7 mouse cellular contexts compared by ENCODE assay signal in genomic region chr6:147086594-147087225, GRCm38 (mm10). TPM values are rescaled to one million over a fixed set of nuclear protein-coding genes. Genes with fewer than 3 reads are reported as not detected.
A peak's percentile ranks its signal among the peaks of the same experiment; 100 is the strongest.
DNase-seq lines count a peak whose midpoint lies in the region; ATAC-seq lines count a peak whose summit lies in the region.

Gene Mansc4, minus strand, starts transcription at chr6:147087032.

- H3K9me3 ChIP-seq in embryonic facial prominence, embryonic 11.5 days (replicated peaks; ENCODE audit: control insufficient read depth, low read length): no peaks in the 10 kb centered on the region
- no peaks in the 10 kb centered on the region for H3K9me3 ChIP-seq in midbrain, embryonic 16.5 days (replicated peaks; ENCODE audit: control insufficient read depth, low read length, poor library complexity, severe bottlenecking)

- H3K9ac ChIP-seq in embryonic facial prominence, embryonic 11.5 days (replicated peaks; ENCODE audit: low read length): peak within 1 kb of the TSS; percentile 60
- H3K9ac ChIP-seq in midbrain, embryonic 16.5 days (ENCODE audit: low read depth, low read length): peak within 1 kb of the TSS; percentile 12; the same call in 1 of the 2 replicates

- WGBS in embryonic facial prominence, embryonic 11.5 days: 3% methylated on average over 20 of the region's 20 CpGs
- 6% methylated on average over 20 of the region's 20 CpGs for WGBS in midbrain, embryonic 16.5 days

- H3K27me3 ChIP-seq in embryonic facial prominence, embryonic 11.5 days (ENCODE audit: control insufficient read depth, insufficient read depth, low read length): no peaks in the 10 kb centered on the region
- H3K27me3 ChIP-seq in midbrain, embryonic 16.5 days (ENCODE audit: control insufficient read depth, insufficient read depth, low read depth, low read length): no peaks in the 10 kb centered on the region

- peak; percentile 21 for ATAC-seq in embryonic facial prominence, embryonic 11.5 days (replicated peaks; ENCODE audit: insufficient number of reproducible peaks, low FRiP score, low TSS enrichment, low read depth)
- no peak for ATAC-seq in midbrain, embryonic 16.5 days

- H3K4me2 ChIP-seq in embryonic facial prominence, embryonic 11.5 days (ENCODE audit: low read depth, low read length): peak within 1 kb of the TSS; percentile 53
- peak within 1 kb of the TSS; percentile 57 for H3K4me2 ChIP-seq in midbrain, embryonic 16.5 days (ENCODE audit: low read length)

- H3K27ac ChIP-seq in embryonic facial prominence, embryonic 11.5 days (replicated peaks; ENCODE audit: low read depth, low read length): peak within 1 kb of the TSS; percentile 41; the same call in 1 of the 2 replicates
- no peak within 1 kb of the TSS for H3K27ac ChIP-seq in midbrain, embryonic 16.5 days (ENCODE audit: low read length)

- intact Hi-C loops in heart, postnatal 14 days (cut with DNase I): no loop called here

- H3K4me1 ChIP-seq in embryonic facial prominence, embryonic 11.5 days (ENCODE audit: control insufficient read depth, insufficient read depth, low read length): no peaks in the 10 kb centered on the region; the same call in 1 of the 2 replicates
- peaks cover 13% of the 10 kb centered on the region for H3K4me1 ChIP-seq in midbrain, embryonic 16.5 days (ENCODE audit: control insufficient read depth, insufficient read depth, low read length)

- peak within 1 kb of the TSS; percentile 22 for H3K4me3 ChIP-seq in embryonic facial prominence, embryonic 11.5 days (ENCODE audit: low read depth, low read length)
- peak within 1 kb of the TSS; percentile 17 for H3K4me3 ChIP-seq in midbrain, embryonic 16.5 days (ENCODE audit: low read depth, low read length)

- H3K36me3 ChIP-seq in embryonic facial prominence, embryonic 11.5 days (replicated peaks; ENCODE audit: control insufficient read depth, insufficient read depth, low read depth, low read length): no peaks in the 10 kb centered on the region
- no peaks in the 10 kb centered on the region for H3K36me3 ChIP-seq in midbrain, embryonic 16.5 days (ENCODE audit: control insufficient read depth, insufficient read depth, low read length)

- DNase-seq in brain, adult 2 months (ENCODE audit: low read depth, low spot score): peak; percentile 24
- peak; percentile 70 for DNase-seq in embryonic facial prominence, embryonic 11.5 days (ENCODE audit: low spot score)
- DNase-seq in heart, postnatal 14 days: peak; percentile 39 to 69
- peak; percentile 82 for DNase-seq in kidney, postnatal 14 days
- DNase-seq in cerebellum, postnatal 36 days: no peak
- DNase-seq in gastrocnemius, postnatal 25 days: no peak

RNA-seq across cellular contexts. Expression of gene Mansc4, which starts in this region (rescaled TPM):
- 1.7 and 1.8 TPM in 2 replicates for polyA plus RNA-seq in embryonic facial prominence, embryonic 11.5 days (2014; fragmentation: Nextera tagmentation; extraction: Ambion mirVana)
- not detected for total RNA-seq in heart, postnatal 14 days (2021)
- 0.56 and 0.75 TPM in 2 replicates for polyA plus RNA-seq in midbrain, embryonic 16.5 days (2015; fragmentation: Nextera tagmentation; extraction: Ambion mirVana)
- total RNA-seq in gastrocnemius, postnatal 25 days (2021): not detected

Comparison
In these comparisons a context has a peak if more than half of its experiments do, and no peak if none do; other contexts are left out.
1. Peak in DNase-seq in heart, postnatal 14 days; RNA of the gene not detected or under 1 TPM.
2. DNase-seq: peak in brain, adult 2 months (single experiment), embryonic facial prominence, embryonic 11.5 days (single experiment) and kidney, postnatal 14 days (single experiment); none in cerebellum, postnatal 36 days (0 of 2) and gastrocnemius, postnatal 25 days (single experiment).